Mouse (Mus musculus): ENCODE measurements around the gene Susd2. TPM values are rescaled to one million over a fixed set of nuclear protein-coding genes. Genes with fewer than 3 reads are reported as not detected.

The Susd2 gene
- polyA plus RNA-seq, 1 experiment = 0.04 TPM

GRCm38 (mm10) chr10:75647362-75647761 lies 3.6 kb upstream of the Susd2 start:
- Histone ChIP-seq H3K79me3 (ENCODE audit: low read depth) (no peaks in the 10 kb centered on the region), H3K79me2 (ENCODE audit: control insufficient read depth, insufficient read depth) (no peaks in the 10 kb centered on the region), H3ac (ENCODE audit: control insufficient read depth, insufficient read length, low read depth) (no peak overlapping the region), H3K27me3 (ENCODE audit: control insufficient read depth, insufficient read depth, insufficient read length) (no peaks in the 10 kb centered on the region), H3K4me3 (ENCODE audit: insufficient read depth, poor library complexity, severe bottlenecking) (no peak overlapping the region), H3K36me3 (ENCODE audit: control insufficient read depth, insufficient read depth) (peaks cover 36% of the 10 kb centered on the region)
- TF ChIP-seq FOSL1 (IDR thresholded peaks at IDR 0.05; ENCODE audit: insufficient read depth, low read length, poor library complexity, severe bottlenecking) = no peak
- TF ChIP-seq MYOD1 (IDR thresholded peaks at IDR 0.05; ENCODE audit: control insufficient read depth, insufficient read length, low read depth) = no peak
- TF ChIP-seq MYOG (IDR thresholded peaks at IDR 0.05; ENCODE audit: control insufficient read depth, extremely low read depth, insufficient read length) = no peak
- no peak for TF ChIP-seq CEBPB (IDR thresholded peaks at IDR 0.05; ENCODE audit: low read depth)
- TF ChIP-seq USF1 (IDR thresholded peaks at IDR 0.05; ENCODE audit: low read depth) = no peak
- no peak for TF ChIP-seq MAX (IDR thresholded peaks at IDR 0.05)
- TF ChIP-seq CTCF (IDR thresholded peaks at IDR 0.05; ENCODE audit: control insufficient read depth, insufficient read depth, insufficient read length) = no peak

GRCm38 (mm10) chr10:75646406-75646805 lies 2.6 kb upstream of the Susd2 start:
- no peak overlapping the region for H3K4me3 ChIP-seq (ENCODE audit: insufficient read depth, poor library complexity, severe bottlenecking)
- H3K79me2 ChIP-seq (ENCODE audit: control insufficient read depth, insufficient read depth) = no peaks in the 10 kb centered on the region
- H3K27me3 ChIP-seq (ENCODE audit: control insufficient read depth, insufficient read depth, insufficient read length) = no peaks in the 10 kb centered on the region
- H3K79me3 ChIP-seq (ENCODE audit: low read depth) = no peaks in the 10 kb centered on the region
- H3K36me3 ChIP-seq (ENCODE audit: control insufficient read depth, insufficient read depth) = peaks cover 31% of the 10 kb centered on the region
- H3ac ChIP-seq (ENCODE audit: control insufficient read depth, insufficient read length, low read depth) = no peak overlapping the region
- TF ChIP-seq MAX (IDR thresholded peaks at IDR 0.05) = no peak
- TF ChIP-seq MYOG (IDR thresholded peaks at IDR 0.05; ENCODE audit: control insufficient read depth, extremely low read depth, insufficient read length) = no peak
- no peak for TF ChIP-seq USF1 (IDR thresholded peaks at IDR 0.05; ENCODE audit: low read depth)
- TF ChIP-seq CEBPB (IDR thresholded peaks at IDR 0.05; ENCODE audit: low read depth) = no peak
- TF ChIP-seq FOSL1 (IDR thresholded peaks at IDR 0.05; ENCODE audit: insufficient read depth, low read length, poor library complexity, severe bottlenecking) = no peak
- TF ChIP-seq CTCF (IDR thresholded peaks at IDR 0.05; ENCODE audit: control insufficient read depth, insufficient read depth, insufficient read length) = no peak

GRCm38 (mm10) chr10:75645616-75646015 lies 1.8 kb upstream of the Susd2 start:
- no peak overlapping the region for H3K4me3 ChIP-seq (ENCODE audit: insufficient read depth, poor library complexity, severe bottlenecking)
- TF ChIP-seq MYOD1 (IDR thresholded peaks at IDR 0.05; ENCODE audit: control insufficient read depth, insufficient read length, low read depth) (no peak), FOSL1 (IDR thresholded peaks at IDR 0.05; ENCODE audit: insufficient read depth, low read length, poor library complexity, severe bottlenecking) (no peak), USF1 (IDR thresholded peaks at IDR 0.05; ENCODE audit: low read depth) (no peak), CTCF (IDR thresholded peaks at IDR 0.05; ENCODE audit: control insufficient read depth, insufficient read depth, insufficient read length) (no peak), MAX (IDR thresholded peaks at IDR 0.05) (no peak), MYOG (IDR thresholded peaks at IDR 0.05; ENCODE audit: control insufficient read depth, extremely low read depth, insufficient read length) (no peak), CEBPB (IDR thresholded peaks at IDR 0.05; ENCODE audit: low read depth) (no peak)
- H3K79me3 ChIP-seq (ENCODE audit: low read depth) = no peaks in the 10 kb centered on the region
- H3K27me3 ChIP-seq (ENCODE audit: control insufficient read depth, insufficient read depth, insufficient read length) = no peaks in the 10 kb centered on the region
- H3K36me3 ChIP-seq (ENCODE audit: control insufficient read depth, insufficient read depth) = peaks cover 24% of the 10 kb centered on the region
- no peaks in the 10 kb centered on the region for H3K79me2 ChIP-seq (ENCODE audit: control insufficient read depth, insufficient read depth)
- no peak overlapping the region for H3ac ChIP-seq (ENCODE audit: control insufficient read depth, insufficient read length, low read depth)

GRCm38 (mm10) chr10:75642891-75643290 lies 917 bp downstream of the Susd2 start:
- peaks cover 6% of the 10 kb centered on the region for H3K27me3 ChIP-seq (ENCODE audit: control insufficient read depth, insufficient read depth, insufficient read length)
- peaks cover 6% of the 10 kb centered on the region for H3K36me3 ChIP-seq (ENCODE audit: control insufficient read depth, insufficient read depth)
- no peaks in the 10 kb centered on the region for H3K79me2 ChIP-seq (ENCODE audit: control insufficient read depth, insufficient read depth)
- no peaks in the 10 kb centered on the region for H3K79me3 ChIP-seq (ENCODE audit: low read depth)
- TF ChIP-seq CEBPB (IDR thresholded peaks at IDR 0.05; ENCODE audit: low read depth) = no peak
- TF ChIP-seq CTCF (IDR thresholded peaks at IDR 0.05; ENCODE audit: control insufficient read depth, insufficient read depth, insufficient read length) = no peak
- no peak for TF ChIP-seq MAX (IDR thresholded peaks at IDR 0.05)
- no peak for TF ChIP-seq USF1 (IDR thresholded peaks at IDR 0.05; ENCODE audit: low read depth)
- no peak for TF ChIP-seq FOSL1 (IDR thresholded peaks at IDR 0.05; ENCODE audit: insufficient read depth, low read length, poor library complexity, severe bottlenecking)
- no peak for TF ChIP-seq MYOG (IDR thresholded peaks at IDR 0.05; ENCODE audit: control insufficient read depth, extremely low read depth, insufficient read length)
- TF ChIP-seq MYOD1 (IDR thresholded peaks at IDR 0.05; ENCODE audit: control insufficient read depth, insufficient read length, low read depth) = no peak
- no peak overlapping the region for H3K4me3 ChIP-seq (ENCODE audit: insufficient read depth, poor library complexity, severe bottlenecking)
- no peak overlapping the region for H3ac ChIP-seq (ENCODE audit: control insufficient read depth, insufficient read length, low read depth)

- Histone ChIP-seq H3K79me3 (ENCODE audit: low read depth) (no peaks in the 10 kb centered on the region), H3K4me3 (ENCODE audit: insufficient read depth, poor library complexity, severe bottlenecking) (no peak overlapping the region), H3ac (ENCODE audit: control insufficient read depth, insufficient read length, low read depth) (no peak overlapping the region), H3K36me3 (ENCODE audit: control insufficient read depth, insufficient read depth) (peaks cover 5% of the 10 kb centered on the region), H3K27me3 (ENCODE audit: control insufficient read depth, insufficient read depth, insufficient read length) (peaks cover 7% of the 10 kb centered on the region), H3K79me2 (ENCODE audit: control insufficient read depth, insufficient read depth) (no peaks in the 10 kb centered on the region)
- TF ChIP-seq MYOD1 (IDR thresholded peaks at IDR 0.05; ENCODE audit: control insufficient read depth, insufficient read length, low read depth) (no peak), MAX (IDR thresholded peaks at IDR 0.05) (no peak), FOSL1 (IDR thresholded peaks at IDR 0.05; ENCODE audit: insufficient read depth, low read length, poor library complexity, severe bottlenecking) (no peak), USF1 (IDR thresholded peaks at IDR 0.05; ENCODE audit: low read depth) (no peak), MYOG (IDR thresholded peaks at IDR 0.05; ENCODE audit: control insufficient read depth, extremely low read depth, insufficient read length) (no peak), CTCF (IDR thresholded peaks at IDR 0.05; ENCODE audit: control insufficient read depth, insufficient read depth, insufficient read length) (no peak), CEBPB (IDR thresholded peaks at IDR 0.05; ENCODE audit: low read depth) (no peak)
Observed at GRCm38 (mm10) chr10:75642436-75642835, 1.4 kb downstream of the Susd2 start.

GRCm38 (mm10) chr10:75641721-75642222 lies 2.0 kb downstream of the Susd2 start:
- no peaks in the 10 kb centered on the region for H3K79me2 ChIP-seq (ENCODE audit: control insufficient read depth, insufficient read depth)
- H3ac ChIP-seq (ENCODE audit: control insufficient read depth, insufficient read length, low read depth) = no peak overlapping the region
- TF ChIP-seq MYOD1 (IDR thresholded peaks at IDR 0.05; ENCODE audit: control insufficient read depth, insufficient read length, low read depth) (no peak), FOSL1 (IDR thresholded peaks at IDR 0.05; ENCODE audit: insufficient read depth, low read length, poor library complexity, severe bottlenecking) (no peak), CTCF (IDR thresholded peaks at IDR 0.05; ENCODE audit: control insufficient read depth, insufficient read depth, insufficient read length) (no peak), USF1 (IDR thresholded peaks at IDR 0.05; ENCODE audit: low read depth) (no peak), CEBPB (IDR thresholded peaks at IDR 0.05; ENCODE audit: low read depth) (no peak), MAX (IDR thresholded peaks at IDR 0.05) (no peak), MYOG (IDR thresholded peaks at IDR 0.05; ENCODE audit: control insufficient read depth, extremely low read depth, insufficient read length) (no peak)
- H3K4me3 ChIP-seq (ENCODE audit: insufficient read depth, poor library complexity, severe bottlenecking) = no peak overlapping the region
- H3K27me3 ChIP-seq (ENCODE audit: control insufficient read depth, insufficient read depth, insufficient read length) = peaks cover 8% of the 10 kb centered on the region
- H3K36me3 ChIP-seq (ENCODE audit: control insufficient read depth, insufficient read depth) = peaks cover 5% of the 10 kb centered on the region
- H3K79me3 ChIP-seq (ENCODE audit: low read depth) = no peaks in the 10 kb centered on the region
